Mouse (Mus musculus): Measurements from ENCODE around the gene Inpp5a. TPM values are rescaled to one million over a fixed set of nuclear protein-coding genes. Genes with fewer than 3 reads are reported as not detected.

The Inpp5a gene
- polyA plus RNA-seq, 1 experiment from 2014 or later, result 16.4 TPM

DNA sequence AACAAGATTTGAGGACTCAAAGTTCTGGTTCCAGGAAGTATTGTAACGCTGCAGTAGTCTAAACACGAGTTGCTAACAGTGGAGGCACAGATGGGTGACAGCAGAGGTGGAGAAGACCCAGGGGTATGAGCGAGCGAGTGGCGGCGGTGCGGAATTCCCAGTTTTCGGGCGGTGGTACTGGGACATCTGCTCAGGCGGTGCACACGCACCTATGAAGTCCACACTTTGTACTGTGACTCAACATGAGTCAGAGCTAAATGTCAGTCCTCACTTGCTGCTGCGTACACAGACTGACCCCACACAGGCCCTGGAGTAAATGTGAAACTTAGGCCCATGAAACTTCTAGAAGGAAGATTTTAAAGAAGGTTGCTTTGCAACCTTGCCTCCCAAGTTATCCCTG is 72.4 kb downstream of the Inpp5a start:
- no peak for ATAC-seq (ENCODE audit: low FRiP score)

DNA sequence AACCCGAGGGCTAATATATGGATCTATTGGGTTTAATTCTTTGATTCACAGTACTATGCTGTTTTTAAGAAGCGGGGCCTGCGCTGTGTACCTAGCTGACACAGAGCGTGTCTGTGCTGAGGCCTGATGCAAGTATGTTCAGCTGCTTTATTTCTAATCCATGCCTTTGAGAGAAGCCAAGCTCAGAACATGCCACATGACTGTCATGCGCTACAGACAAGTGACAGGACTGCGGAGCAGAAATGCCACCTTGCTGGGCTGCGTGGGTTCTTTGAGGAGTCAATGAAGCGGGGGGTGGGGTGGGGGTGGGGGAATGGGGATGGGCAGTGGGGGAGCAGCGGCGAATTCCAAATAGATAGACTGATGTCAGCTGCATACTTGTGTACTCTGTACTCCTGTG is 73.2 kb downstream of the Inpp5a start:
- Histone ChIP-seq H3K9ac (no peak overlapping the region), H3K4me2 (no peak overlapping the region), H3K4me1 (replicated peaks) (peaks cover 8% of the 10 kb centered on the region), H3K9me3 (no peaks in the 10 kb centered on the region), H3K27ac (no peak overlapping the region), H3K36me3 (no peaks in the 10 kb centered on the region), H3K27me3 (no peaks in the 10 kb centered on the region), H3K4me3 (no peak overlapping the region)
- WGBS, result 83% methylated on average over 10 of the region's 10 CpGs
- no peak for ATAC-seq (ENCODE audit: low FRiP score)

More for the DNA sequence above, 72.4 kb downstream of the Inpp5a start:
- H3K4me3 ChIP-seq, result no peak overlapping the region
- 93% methylated on average over 12 of the region's 12 CpGs for WGBS
- H3K27ac ChIP-seq, result no peak overlapping the region
- H3K4me1 ChIP-seq (replicated peaks), result peaks cover 6% of the 10 kb centered on the region
- H3K9ac ChIP-seq, result no peak overlapping the region
- no peaks in the 10 kb centered on the region for H3K36me3 ChIP-seq
- H3K4me2 ChIP-seq, result no peak overlapping the region
- H3K27me3 ChIP-seq, result no peaks in the 10 kb centered on the region
- no peaks in the 10 kb centered on the region for H3K9me3 ChIP-seq

DNA sequence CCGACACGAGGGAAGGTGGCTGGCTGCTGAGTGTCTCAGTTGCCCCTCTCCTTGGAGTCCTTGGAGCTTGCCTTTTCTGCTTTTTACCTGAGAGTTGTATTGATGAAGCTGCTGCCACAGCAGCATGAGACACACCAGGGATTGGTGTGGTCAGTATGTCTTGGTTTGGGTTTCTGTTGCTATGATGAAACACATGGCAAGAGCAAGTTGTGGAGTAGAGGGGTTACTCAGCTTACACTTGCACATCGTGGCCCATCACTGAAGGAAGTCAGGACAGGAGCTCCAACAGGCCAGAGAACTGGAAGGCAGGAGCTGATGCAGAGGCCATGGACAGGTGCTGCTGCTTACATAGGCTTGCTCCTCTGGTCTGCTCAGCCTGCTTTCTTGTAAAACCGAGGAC is 76.6 kb downstream of the Inpp5a start:
- WGBS, result 89% methylated on average over 4 of the region's 4 CpGs
- Histone ChIP-seq H3K27me3 (no peaks in the 10 kb centered on the region), H3K9ac (no peak overlapping the region)

DNA sequence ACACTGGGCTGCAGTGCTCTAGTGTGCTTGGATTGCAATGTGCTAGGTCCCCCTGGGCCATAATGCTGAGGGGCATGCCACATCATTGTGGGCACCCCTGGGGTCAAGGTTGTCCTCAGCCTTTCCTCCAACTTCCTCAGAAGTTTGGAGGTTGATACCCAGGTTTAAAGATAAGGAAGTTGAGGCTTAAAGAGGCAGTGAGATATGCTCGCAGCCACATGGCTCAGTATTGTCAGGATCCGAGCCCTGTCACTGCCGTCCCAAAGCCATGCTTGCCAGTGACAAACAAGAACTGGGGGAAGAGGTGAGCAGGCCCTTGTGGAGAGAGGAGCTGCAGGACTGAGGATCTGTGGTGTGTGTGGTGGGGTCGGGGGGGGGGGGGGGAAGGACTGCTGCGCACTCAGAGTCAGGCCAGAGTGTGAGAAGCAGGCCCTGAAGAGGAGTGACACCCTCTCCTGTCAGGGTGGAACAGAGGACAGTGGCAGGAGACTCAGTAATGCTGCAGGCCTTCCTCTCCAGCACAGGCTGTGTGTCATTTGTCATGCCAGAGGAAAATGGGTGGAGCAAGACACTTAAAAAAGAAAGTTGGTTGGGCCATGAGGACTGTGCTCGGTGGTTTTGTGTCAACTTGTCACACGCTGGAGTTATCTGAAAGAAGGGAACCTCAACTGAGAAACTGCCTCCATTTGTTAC is 77.7 kb downstream of the Inpp5a start:
- Histone ChIP-seq H3K9me3 (no peaks in the 10 kb centered on the region), H3K36me3 (no peaks in the 10 kb centered on the region), H3K4me3 (no peak overlapping the region), H3K27me3 (no peaks in the 10 kb centered on the region), H3K4me2 (no peak overlapping the region), H3K4me1 (replicated peaks) (peaks cover 31% of the 10 kb centered on the region), H3K27ac (no peak overlapping the region), H3K9ac (no peak overlapping the region)
- ATAC-seq (ENCODE audit: low FRiP score), result no peak
- 48% methylated on average over 7 of the region's 7 CpGs for WGBS

More for the DNA sequence above, 76.6 kb downstream of the Inpp5a start:
- no peak overlapping the region for H3K4me3 ChIP-seq
- no peaks in the 10 kb centered on the region for H3K36me3 ChIP-seq
- H3K4me1 ChIP-seq (replicated peaks), result peaks cover 31% of the 10 kb centered on the region
- ATAC-seq (ENCODE audit: low FRiP score), result no peak
- no peak overlapping the region for H3K27ac ChIP-seq
- no peak overlapping the region for H3K4me2 ChIP-seq
- no peaks in the 10 kb centered on the region for H3K9me3 ChIP-seq

DNA sequence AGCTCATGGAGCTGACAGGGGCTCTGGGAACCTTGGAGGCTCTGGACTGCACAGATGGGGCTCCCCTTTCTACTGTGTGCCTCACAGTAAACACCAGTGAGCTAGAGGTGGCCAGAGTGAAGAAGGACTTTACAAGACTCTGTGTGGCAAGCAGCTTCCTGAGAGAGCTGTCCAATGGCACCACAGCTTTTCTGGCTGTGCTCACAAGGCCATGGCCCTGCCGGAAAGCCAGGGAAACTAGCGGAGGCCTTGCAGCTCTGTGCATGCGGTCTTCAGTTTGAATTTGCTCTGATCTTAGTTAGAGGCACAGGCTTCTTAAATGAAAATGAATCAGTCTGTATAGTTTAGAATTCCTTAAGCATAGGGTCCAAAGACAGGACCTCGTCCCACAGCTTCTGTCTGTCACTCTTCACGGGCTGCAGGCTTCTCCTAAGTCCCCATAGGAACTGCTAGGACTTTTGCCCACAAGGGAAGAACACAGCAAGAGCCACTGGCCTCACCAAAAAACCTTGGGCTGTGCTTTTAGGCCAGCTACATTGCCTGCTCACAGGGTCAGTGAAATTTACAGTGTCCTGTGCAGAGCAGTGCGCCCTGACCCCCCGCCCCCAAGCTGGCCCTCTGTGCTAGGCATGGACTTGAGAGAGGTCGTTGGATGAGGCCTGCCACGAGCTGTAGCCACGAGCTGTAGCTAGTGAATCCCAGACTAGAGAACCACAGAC is 78.4 kb downstream of the Inpp5a start:
- Histone ChIP-seq H3K36me3 (no peaks in the 10 kb centered on the region), H3K27ac (no peak overlapping the region; the same call in 1 of the 2 replicates), H3K9ac (peak overlapping the region; percentile 46; the same call in 1 of the 2 replicates), H3K4me2 (no peak overlapping the region), H3K4me1 (replicated peaks) (peaks cover 31% of the 10 kb centered on the region), H3K4me3 (no peak overlapping the region), H3K27me3 (no peaks in the 10 kb centered on the region), H3K9me3 (no peaks in the 10 kb centered on the region)
- WGBS, result 83% methylated on average over 10 of the region's 10 CpGs
- ATAC-seq (ENCODE audit: low FRiP score), result no peak

DNA sequence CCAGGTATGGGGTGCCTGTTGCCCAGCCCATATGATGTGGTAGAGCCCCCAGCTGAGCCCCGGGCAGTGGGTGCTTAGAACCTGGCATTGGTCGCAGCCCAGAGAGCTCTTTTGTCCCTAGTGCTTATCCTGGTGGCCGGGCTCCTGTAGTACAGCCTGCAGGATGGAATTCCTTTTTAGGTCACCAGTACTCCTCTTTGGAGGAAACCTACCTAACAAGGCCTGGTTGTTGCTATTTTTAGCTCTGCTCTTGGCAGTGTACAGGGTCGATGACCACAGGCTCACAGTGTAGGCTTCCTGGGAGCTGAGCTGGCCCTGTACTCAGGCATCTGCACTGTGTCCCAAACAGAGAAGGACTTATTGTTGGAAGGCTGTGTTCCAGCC is 79.0 kb downstream of the Inpp5a start:
- Histone ChIP-seq H3K9ac (no peak overlapping the region), H3K4me1 (replicated peaks) (peaks cover 31% of the 10 kb centered on the region), H3K27me3 (no peaks in the 10 kb centered on the region), H3K4me2 (no peak overlapping the region), H3K27ac (no peak overlapping the region), H3K9me3 (no peaks in the 10 kb centered on the region), H3K4me3 (no peak overlapping the region), H3K36me3 (no peaks in the 10 kb centered on the region)
- WGBS, result 79% methylated on average over 4 of the region's 4 CpGs
- ATAC-seq (ENCODE audit: low FRiP score), result no peak

DNA sequence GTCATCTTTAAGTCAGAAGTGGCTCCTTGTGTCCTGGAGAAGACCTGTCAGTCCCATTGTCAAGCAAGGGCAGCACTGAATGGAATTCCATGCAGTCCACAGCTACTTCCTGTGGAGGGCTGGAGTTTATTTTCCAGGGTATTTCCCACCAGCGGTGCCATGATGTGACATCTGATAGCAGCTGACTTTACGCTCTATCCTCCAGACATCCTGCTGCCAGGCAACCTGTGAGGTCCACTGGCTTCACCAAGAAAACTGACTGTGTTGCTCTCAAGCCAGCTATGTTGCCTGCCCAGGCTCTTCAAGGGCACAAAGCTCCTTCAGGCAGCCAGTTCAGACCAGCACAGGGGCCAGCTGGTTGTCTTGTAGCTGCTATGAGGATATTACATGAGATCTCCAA is 79.5 kb downstream of the Inpp5a start:
- no peak overlapping the region for H3K4me3 ChIP-seq
- H3K27ac ChIP-seq, result no peak overlapping the region
- ATAC-seq (ENCODE audit: low FRiP score), result no peak
- H3K4me1 ChIP-seq (replicated peaks), result peaks cover 31% of the 10 kb centered on the region
- H3K4me2 ChIP-seq, result no peak overlapping the region
- WGBS, result 49% methylated on average over 2 of the region's 2 CpGs
- no peaks in the 10 kb centered on the region for H3K9me3 ChIP-seq
- H3K36me3 ChIP-seq, result no peaks in the 10 kb centered on the region
- no peak overlapping the region for H3K9ac ChIP-seq
- H3K27me3 ChIP-seq, result no peaks in the 10 kb centered on the region

DNA sequence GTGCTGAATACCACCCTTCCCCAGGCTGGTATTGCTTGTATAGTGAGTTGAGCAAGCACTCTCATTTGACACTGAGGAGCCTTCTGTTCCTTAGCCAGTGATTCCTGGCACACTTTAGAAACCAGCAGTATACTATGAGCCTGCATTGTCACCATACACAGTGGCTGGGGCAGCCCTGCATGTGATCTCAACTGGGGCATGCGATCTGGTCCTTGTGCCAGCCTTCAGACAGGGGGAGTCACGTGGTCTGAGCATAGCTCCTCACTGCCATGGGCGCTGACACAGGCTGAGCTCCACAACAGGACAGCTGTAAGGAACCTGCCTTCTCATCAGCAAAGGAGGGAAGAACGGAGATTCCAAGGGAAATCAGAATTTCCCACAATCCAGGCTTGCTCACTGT is 80.5 kb downstream of the Inpp5a start:
- WGBS, result 83% methylated on average over 4 of the region's 4 CpGs
- Histone ChIP-seq H3K4me1 (replicated peaks) (peaks cover 31% of the 10 kb centered on the region), H3K27me3 (no peaks in the 10 kb centered on the region), H3K27ac (no peak overlapping the region), H3K9ac (no peak overlapping the region), H3K4me3 (no peak overlapping the region), H3K36me3 (no peaks in the 10 kb centered on the region), H3K9me3 (no peaks in the 10 kb centered on the region), H3K4me2 (no peak overlapping the region)
- ATAC-seq (ENCODE audit: low FRiP score), result no peak

DNA sequence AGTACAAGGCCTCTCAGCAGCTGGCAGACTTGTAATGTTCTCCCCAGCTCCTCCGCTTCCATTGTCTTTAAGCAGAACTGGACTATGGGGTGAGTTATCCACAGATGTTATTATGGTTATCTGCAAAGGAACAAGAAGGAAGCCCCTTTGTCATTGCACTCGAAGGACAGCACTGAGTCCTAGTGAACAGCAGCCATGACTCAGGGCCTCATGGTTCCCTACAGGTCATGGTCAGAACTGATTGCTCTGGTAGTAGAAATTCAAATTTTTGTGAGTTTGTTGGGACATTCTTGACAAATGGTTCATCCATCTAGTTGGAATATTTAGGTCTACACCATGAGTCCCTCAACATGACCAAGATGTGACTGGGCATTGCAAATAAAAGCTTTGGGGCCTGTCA is 81.6 kb downstream of the Inpp5a start:
- Histone ChIP-seq H3K27me3 (no peaks in the 10 kb centered on the region), H3K9ac (no peak overlapping the region), H3K9me3 (no peaks in the 10 kb centered on the region), H3K36me3 (no peaks in the 10 kb centered on the region), H3K4me3 (no peak overlapping the region), H3K4me2 (no peak overlapping the region), H3K4me1 (replicated peaks) (peaks cover 31% of the 10 kb centered on the region), H3K27ac (no peak overlapping the region)
- no peak for ATAC-seq (ENCODE audit: low FRiP score)
- 89% methylated on average over 2 of the region's 2 CpGs for whole genome bisulfite sequencing

DNA sequence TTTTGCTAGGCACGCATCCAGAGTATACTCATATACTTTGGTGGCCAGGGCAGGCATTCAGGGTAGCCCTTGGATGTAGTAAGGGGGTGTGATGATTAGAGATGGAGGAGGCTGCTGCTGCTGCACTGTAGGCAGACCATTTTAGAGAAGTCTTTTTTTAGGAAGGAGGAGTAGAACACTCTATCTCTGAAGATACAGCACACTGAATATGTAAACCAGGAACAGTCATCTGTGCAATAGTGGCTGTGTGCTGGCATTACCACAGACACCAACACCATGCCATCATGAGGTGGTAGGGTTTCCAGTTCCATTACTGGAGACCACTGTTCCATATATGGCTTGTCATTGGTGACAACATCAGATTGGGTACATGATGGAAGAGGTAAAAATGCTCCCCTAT is 83.1 kb downstream of the Inpp5a start:
- Histone ChIP-seq H3K36me3 (no peaks in the 10 kb centered on the region), H3K9ac (no peak overlapping the region), H3K4me3 (no peak overlapping the region), H3K4me1 (replicated peaks) (peaks cover 25% of the 10 kb centered on the region), H3K9me3 (no peaks in the 10 kb centered on the region), H3K27me3 (no peaks in the 10 kb centered on the region), H3K27ac (no peak overlapping the region), H3K4me2 (no peak overlapping the region)
- 79% methylated on average over 1 of the region's 1 CpGs for WGBS
- no peak for ATAC-seq (ENCODE audit: low FRiP score)

DNA sequence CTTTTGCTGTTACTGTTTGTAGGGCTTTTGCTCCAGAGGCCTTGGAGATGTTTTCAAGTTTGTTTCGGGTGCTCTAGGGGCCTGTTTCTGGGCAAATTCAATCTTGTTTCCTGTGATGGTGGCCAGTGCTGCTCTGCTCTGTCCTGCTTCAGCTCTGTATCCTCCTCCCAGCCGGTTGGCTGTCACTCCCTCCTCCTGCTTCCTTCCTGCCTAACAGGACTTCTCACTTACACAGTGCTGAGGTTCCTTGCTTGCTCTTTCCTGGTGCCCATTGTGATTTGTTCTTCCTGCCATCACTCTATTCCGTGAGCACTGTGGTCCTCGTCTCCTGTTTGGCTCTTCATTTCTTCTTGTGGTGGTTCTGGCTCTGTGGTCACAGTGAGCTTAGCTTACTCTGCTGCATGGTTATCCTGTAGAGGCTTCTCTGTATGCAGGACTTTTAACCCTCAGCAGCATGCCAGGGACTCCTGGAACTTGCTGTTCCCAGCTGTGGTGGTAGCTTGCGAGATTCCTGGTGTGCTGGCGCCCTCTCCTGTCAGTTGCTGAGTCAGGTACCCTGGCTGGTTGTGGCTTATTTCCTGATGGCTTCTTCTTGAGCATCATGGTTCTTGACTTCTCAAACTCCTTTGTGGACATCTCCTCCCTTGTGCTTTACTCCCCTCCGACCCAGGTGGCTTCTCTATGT is 84.1 kb downstream of the Inpp5a start:
- Histone ChIP-seq H3K27me3 (no peaks in the 10 kb centered on the region), H3K9ac (no peak overlapping the region), H3K36me3 (no peaks in the 10 kb centered on the region), H3K9me3 (no peaks in the 10 kb centered on the region), H3K4me3 (no peak overlapping the region), H3K4me1 (replicated peaks) (peaks cover 16% of the 10 kb centered on the region), H3K27ac (no peak overlapping the region), H3K4me2 (no peak overlapping the region)
- 40% methylated on average over 7 of the region's 7 CpGs for WGBS
- peak; percentile 78; the same call in 1 of the 2 replicates for ATAC-seq (ENCODE audit: low FRiP score)

DNA sequence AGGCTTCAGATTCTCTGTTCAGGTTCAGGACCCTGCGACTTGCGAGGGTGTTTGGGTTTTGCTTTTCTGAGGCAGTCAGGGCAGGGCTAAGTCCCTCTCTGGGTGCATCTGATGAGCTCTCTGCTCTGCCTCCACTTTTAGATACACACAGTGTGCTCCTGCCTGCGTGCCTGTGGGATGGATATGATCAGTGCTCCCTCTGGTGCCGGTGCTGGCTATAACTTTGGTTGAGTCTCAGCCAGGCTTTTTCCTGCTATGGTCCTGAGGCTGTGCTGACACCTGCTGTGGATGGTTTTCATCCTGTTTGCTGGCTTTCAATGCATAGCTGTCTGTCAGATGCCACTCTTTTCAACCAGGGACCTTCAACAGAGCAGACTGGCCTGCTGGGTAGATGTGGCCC is 87.0 kb downstream of the Inpp5a start:
- H3K9ac ChIP-seq, result no peak overlapping the region
- 54% methylated on average over 4 of the region's 4 CpGs for WGBS
- no peak for ATAC-seq (ENCODE audit: low FRiP score)
- H3K4me1 ChIP-seq (replicated peaks), result no peaks in the 10 kb centered on the region; the same call in 1 of the 2 replicates
- no peaks in the 10 kb centered on the region for H3K27me3 ChIP-seq
- no peaks in the 10 kb centered on the region for H3K9me3 ChIP-seq
- H3K27ac ChIP-seq, result no peak overlapping the region
- no peaks in the 10 kb centered on the region for H3K36me3 ChIP-seq
- H3K4me2 ChIP-seq, result no peak overlapping the region
- no peak overlapping the region for H3K4me3 ChIP-seq

Measured in hindbrain, embryonic 13.5 days (tissue).